Mouse (Mus musculus) midbrain, embryonic 14.5 days (tissue): Measurements from ENCODE around the gene Ccdc34. TPM values are rescaled to one million over a fixed set of nuclear protein-coding genes. Genes with fewer than 3 reads are reported as not detected.

ENCODE experiments used
- ATAC-seq: fragments of 200-750 bp; cut with Nextera tagmentation; 2 replicates; pipeline ENCODE4 v1.8.0; 2017; ENCODE audit warnings: moderate number of reproducible peaks, moderate library complexity; ENCODE audit not compliant: low FRiP score, low TSS enrichment
- DNase-seq: peaks from one replicate; pipeline ENCODE4 v3.0.0-alpha.2; 2015
- H3K27ac ChIP-seq: fragments of 300-500 bp; sonication (generic); replicated peaks from 2 replicates; pipeline ENCODE4 v1.5.1; 2014; ENCODE audit warnings: mild to moderate bottlenecking, low read depth, low read length, moderate library complexity
- H3K27me3 ChIP-seq: fragments of 300-500 bp; sonication (generic); 2 replicates; pipeline ENCODE4 v1.6.1; 2014; ENCODE audit warnings: low read length, control low read depth, mixed read lengths; ENCODE audit not compliant: control insufficient read depth, insufficient read depth
- H3K36me3 ChIP-seq: fragments of 300-500 bp; sonication (generic); 2 replicates; pipeline ENCODE4 v1.6.1; 2014; ENCODE audit warnings: low read length, control low read depth; ENCODE audit not compliant: control insufficient read depth, insufficient read depth
- H3K4me1 ChIP-seq: fragments of 300-500 bp; sonication (generic); 2 replicates; pipeline ENCODE4 v1.6.1; 2014; ENCODE audit warnings: mild to moderate bottlenecking, antibody characterized with exemption, low read length, control low read depth; ENCODE audit not compliant: control insufficient read depth, insufficient read depth
- H3K4me2 ChIP-seq: fragments of 300-500 bp; sonication (generic); 2 replicates; pipeline ENCODE4 v1.6.1; 2014; ENCODE audit warnings: mild to moderate bottlenecking, low read length, moderate library complexity
- H3K4me3 ChIP-seq: fragments of 300-500 bp; sonication (generic); replicated peaks from 2 replicates; pipeline ENCODE4 v1.5.1; 2014; ENCODE audit warnings: low read depth, low read length
- H3K9ac ChIP-seq: fragments of 300-500 bp; sonication (generic); replicated peaks from 2 replicates; pipeline ENCODE4 v1.6.1; 2014; ENCODE audit warnings: mild to moderate bottlenecking, low read length, moderate library complexity
- H3K9me3 ChIP-seq: fragments of 300-500 bp; sonication (generic); 2 replicates; pipeline ENCODE4 v1.6.1; 2016; ENCODE audit warnings: low read length, control low read depth, mixed read lengths; ENCODE audit not compliant: control insufficient read depth
- WGBS: fragments of 180-500 bp; shearing (Covaris S2); extraction: QIAGEN DNeasy Blood & Tissue Kit; methylation state at CpG from one replicate; pipeline ENCODE4 v1.1.7; 2014; 5-methylcytosine and 5-hydroxymethylcytosine counted together
- polyA plus RNA-seq: library from polyadenylated mRNA; unstranded; fragments of >200 nt; fragmentation: Nextera tagmentation; extraction: Ambion mirVana; gene quantifications from 2 replicates; pipeline ENCODE4 v1.2.1, GENCODE M21; 2014

Ccdc34 gene
- polyA plus RNA-seq, 1 experiment from 2014 or later, result 30.1 TPM

DNA sequence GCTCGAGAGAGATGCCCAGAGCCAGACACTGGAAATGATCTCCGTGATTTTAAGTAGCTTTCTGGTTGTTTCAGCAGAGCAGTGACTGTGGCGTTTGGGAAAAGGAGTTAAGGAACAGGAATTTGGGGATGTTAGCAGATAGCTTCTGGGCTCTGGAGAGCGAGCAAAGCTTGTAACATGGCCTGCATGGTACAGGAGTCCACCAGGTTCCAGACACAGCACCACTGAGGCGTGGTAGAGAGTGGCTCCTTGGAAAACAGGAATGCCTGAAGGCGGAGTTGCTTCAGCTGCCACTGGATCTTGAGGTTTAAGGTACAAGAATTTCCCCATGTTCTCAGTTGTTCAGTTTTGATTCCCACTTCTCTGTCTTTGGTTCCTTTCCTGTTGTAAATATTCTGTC is 40.3 kb upstream of the Ccdc34 start:
- Histone ChIP-seq H3K9me3 (no peaks in the 10 kb centered on the region), H3K4me3 (no peak overlapping the region), H3K4me1 (no peaks in the 10 kb centered on the region), H3K27me3 (no peaks in the 10 kb centered on the region), H3K9ac (no peak overlapping the region), H3K27ac (no peak overlapping the region), H3K36me3 (no peaks in the 10 kb centered on the region), H3K4me2 (no peak overlapping the region)
- ATAC-seq, result no peak
- WGBS, result 87% methylated on average over 6 of the region's 6 CpGs
- DNase-seq, result no peak

DNA sequence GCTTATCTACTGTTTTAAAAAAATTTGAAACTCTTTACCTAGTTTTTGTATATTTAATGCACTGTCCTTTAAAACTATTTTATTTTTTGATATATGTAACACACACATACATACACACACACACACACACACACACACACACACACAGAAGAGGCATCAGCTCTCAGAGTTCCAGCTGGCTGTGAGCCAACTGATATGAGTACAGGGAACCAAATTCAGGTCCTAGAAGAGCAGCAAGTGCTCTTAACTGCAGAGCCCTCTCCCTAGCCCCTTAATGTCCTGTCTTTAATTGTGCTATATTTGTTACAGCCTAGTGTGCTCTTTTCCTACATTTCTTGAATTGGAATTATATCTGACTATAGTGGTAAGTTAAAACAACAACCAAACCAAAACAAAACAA is 38.4 kb upstream of the Ccdc34 start:
- Histone ChIP-seq H3K27ac (no peak overlapping the region), H3K4me2 (no peak overlapping the region), H3K36me3 (no peaks in the 10 kb centered on the region), H3K4me1 (no peaks in the 10 kb centered on the region), H3K9me3 (no peaks in the 10 kb centered on the region), H3K27me3 (no peaks in the 10 kb centered on the region), H3K9ac (no peak overlapping the region), H3K4me3 (no peak overlapping the region)
- DNase-seq, result peak; percentile 45
- no peak for ATAC-seq

DNA sequence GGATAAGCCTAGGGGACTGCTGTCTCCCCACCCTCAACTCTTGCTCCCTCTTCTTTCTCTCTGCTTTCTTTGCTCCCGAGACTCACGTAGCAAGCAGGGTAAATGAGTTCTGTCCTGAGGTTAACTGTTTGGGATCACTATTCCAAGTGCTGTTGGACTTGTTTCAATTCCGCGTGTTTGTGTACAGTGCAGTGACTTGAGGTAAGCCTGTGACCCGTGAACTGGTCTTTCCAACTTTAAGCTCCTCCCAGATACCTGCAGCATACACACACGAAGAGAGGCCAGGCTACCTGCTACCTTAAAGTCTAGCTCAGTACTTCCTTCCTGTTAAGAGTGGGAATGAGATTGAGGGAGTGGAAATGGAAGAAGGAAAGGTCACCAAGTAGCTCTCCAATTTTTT is 34.2 kb upstream of the Ccdc34 start:
- Histone ChIP-seq H3K27ac (no peak overlapping the region), H3K36me3 (no peaks in the 10 kb centered on the region), H3K27me3 (no peaks in the 10 kb centered on the region), H3K9ac (no peak overlapping the region), H3K4me2 (no peak overlapping the region), H3K9me3 (no peaks in the 10 kb centered on the region), H3K4me3 (no peak overlapping the region), H3K4me1 (0 out of 2 replicates have a peak, but pooled peaks cover under 1% of the 10 kb centered on the region)
- no peak for ATAC-seq
- DNase-seq, result no peak
- 94% methylated on average over 6 of the region's 6 CpGs for WGBS

DNA sequence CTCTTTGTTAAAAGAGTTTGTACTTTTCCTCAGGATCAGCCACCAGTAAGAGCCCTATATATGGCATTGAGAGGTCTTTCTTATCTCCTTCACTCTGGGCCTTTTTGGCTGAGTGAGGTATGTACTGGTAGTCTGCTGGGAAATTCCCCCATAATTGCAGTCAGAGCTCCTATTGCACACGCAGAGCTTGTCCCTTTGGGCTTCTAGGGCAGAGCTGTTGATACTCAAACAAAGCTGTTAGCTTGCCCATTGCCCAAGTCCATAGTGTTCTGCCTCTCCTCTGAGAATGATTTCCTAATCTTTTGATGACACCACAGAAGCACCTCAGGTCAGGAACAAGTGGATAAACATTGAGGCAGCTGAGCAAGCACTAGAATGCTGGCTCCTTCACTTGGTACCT is 32.7 kb upstream of the Ccdc34 start:
- H3K9me3 ChIP-seq, result no peaks in the 10 kb centered on the region
- 80% methylated on average over 1 of the region's 1 CpGs for WGBS
- DNase-seq (no peak), ATAC-seq (no peak)
- no peaks in the 10 kb centered on the region for H3K36me3 ChIP-seq
- H3K4me3 ChIP-seq, result no peak overlapping the region
- peaks cover 6% of the 10 kb centered on the region; the same call in 1 of the 2 replicates for H3K4me1 ChIP-seq
- H3K27me3 ChIP-seq, result no peaks in the 10 kb centered on the region
- H3K9ac ChIP-seq, result no peak overlapping the region
- no peak overlapping the region for H3K27ac ChIP-seq
- H3K4me2 ChIP-seq, result no peak overlapping the region

DNA sequence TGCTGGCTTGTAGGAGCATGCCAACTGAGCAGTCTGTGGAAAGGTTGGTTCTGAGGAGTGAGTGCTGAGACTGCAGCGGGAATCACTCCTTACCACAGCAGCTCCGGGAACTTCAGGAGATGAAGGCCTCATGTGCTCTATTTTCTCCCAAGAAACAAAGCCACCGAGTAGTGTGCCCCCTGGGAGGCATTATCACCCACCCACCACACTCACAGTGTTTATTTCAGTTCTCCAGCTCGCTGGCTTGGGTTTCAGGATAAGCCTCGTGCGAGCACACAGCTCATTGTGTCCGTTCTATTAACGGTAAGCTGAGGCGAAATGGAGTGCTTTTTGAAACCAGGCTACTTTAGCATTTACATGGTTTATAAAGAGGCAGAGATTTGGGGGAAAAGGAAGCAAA is 32.1 kb upstream of the Ccdc34 start:
- H3K27ac ChIP-seq, result no peak overlapping the region
- 51% methylated on average over 9 of the region's 9 CpGs for WGBS
- H3K4me1 ChIP-seq, result peaks cover 6% of the 10 kb centered on the region; the same call in 1 of the 2 replicates
- H3K9ac ChIP-seq, result no peak overlapping the region
- no peak for DNase-seq
- no peak overlapping the region for H3K4me2 ChIP-seq
- ATAC-seq, result no peak
- H3K4me3 ChIP-seq, result no peak overlapping the region
- no peaks in the 10 kb centered on the region for H3K9me3 ChIP-seq
- H3K27me3 ChIP-seq, result no peaks in the 10 kb centered on the region
- H3K36me3 ChIP-seq, result no peaks in the 10 kb centered on the region

DNA sequence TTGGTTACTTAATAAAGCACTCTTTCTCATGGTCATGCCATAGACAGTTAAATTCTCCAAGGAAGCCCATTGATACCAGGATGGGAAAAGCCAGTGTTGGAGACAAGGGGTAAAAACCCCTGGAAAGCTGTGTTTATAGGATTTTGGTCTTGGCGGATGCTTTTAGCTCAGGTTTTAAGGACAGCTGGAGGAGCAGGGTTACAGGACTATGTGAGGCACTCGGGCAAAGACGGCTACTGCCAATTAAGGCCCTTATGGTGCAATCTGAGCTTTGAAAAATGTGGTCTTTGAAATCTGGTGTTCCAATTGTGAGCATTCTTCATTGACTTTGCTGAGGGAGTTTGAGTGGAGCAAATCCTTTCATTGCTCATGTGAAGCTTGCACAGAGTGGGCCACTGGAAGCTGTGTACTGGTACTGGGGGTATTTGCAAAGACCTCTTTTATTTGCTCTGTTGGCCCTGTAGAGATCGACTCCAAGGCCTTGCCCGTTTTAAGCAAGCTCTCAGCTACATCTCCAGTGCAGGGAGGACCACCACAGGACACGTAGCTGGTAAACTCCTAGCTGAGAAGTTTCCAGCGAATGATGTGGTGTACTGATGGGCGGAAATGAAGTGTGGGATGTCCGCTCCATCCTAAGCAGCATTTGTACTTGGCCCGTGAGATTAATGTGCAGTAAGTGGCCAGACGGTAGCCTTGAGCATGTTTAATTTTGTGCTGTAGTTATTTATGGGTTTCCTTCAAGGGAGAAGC is 31.4 kb upstream of the Ccdc34 start:
- Histone ChIP-seq H3K9ac (no peak overlapping the region), H3K4me1 (peaks cover 6% of the 10 kb centered on the region; the same call in 1 of the 2 replicates), H3K4me2 (no peak overlapping the region), H3K27me3 (no peaks in the 10 kb centered on the region), H3K36me3 (no peaks in the 10 kb centered on the region), H3K27ac (no peak overlapping the region), H3K9me3 (no peaks in the 10 kb centered on the region), H3K4me3 (no peak overlapping the region)
- ATAC-seq (no peak), DNase-seq (no peak)
- 85% methylated on average over 11 of the region's 11 CpGs for WGBS

DNA sequence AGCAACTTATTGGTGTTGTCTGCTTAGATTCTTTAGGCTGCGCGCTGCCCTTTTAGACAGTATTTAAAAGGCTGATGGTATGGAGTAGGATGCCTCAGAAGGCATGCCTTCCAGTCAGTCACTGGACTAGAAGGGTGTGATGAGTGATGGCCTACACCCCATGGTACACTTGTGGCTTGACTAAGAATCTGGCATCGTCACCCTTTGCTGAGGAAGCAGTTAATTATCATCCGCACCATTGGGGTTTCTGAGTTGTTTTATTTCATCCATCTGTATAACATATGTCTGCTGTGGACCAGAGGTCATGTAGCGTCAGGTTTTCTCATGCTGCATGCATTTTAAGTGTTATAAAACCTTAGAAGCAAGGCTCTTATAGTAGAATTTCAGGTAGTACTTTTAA is 29.7 kb upstream of the Ccdc34 start:
- H3K4me1 ChIP-seq, result peaks cover 6% of the 10 kb centered on the region; the same call in 1 of the 2 replicates
- no peaks in the 10 kb centered on the region for H3K27me3 ChIP-seq
- H3K9me3 ChIP-seq, result no peaks in the 10 kb centered on the region
- no peaks in the 10 kb centered on the region for H3K36me3 ChIP-seq
- H3K4me3 ChIP-seq, result no peak overlapping the region
- no peak overlapping the region for H3K27ac ChIP-seq
- DNase-seq (no peak), ATAC-seq (no peak)
- WGBS, result 85% methylated on average over 5 of the region's 5 CpGs
- no peak overlapping the region for H3K9ac ChIP-seq
- no peak overlapping the region for H3K4me2 ChIP-seq

DNA sequence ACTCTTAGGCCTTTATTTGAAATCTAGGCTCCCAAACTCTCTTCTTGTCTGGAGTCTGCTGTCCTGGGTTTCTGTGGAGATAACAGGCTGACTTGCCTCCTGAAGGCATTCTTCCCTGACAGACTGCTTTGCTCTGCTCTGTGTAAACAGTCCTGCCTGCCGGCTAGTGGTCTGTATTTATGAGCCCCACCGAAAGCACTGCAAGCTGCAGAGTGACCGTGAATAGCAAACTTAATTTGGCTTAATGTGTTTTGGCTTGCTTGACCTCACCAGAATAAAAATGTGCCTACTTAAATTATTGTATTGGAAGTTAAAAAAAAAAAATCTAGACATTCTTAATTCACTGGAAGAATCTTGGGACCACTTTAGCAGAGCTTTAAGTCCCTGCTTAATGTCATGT is 28.4 kb upstream of the Ccdc34 start:
- no peak overlapping the region for H3K27ac ChIP-seq
- peak; percentile 46; the same call in 1 of the 2 replicates for ATAC-seq
- H3K4me3 ChIP-seq, result no peak overlapping the region
- peak; percentile 51 for DNase-seq
- H3K4me2 ChIP-seq, result no peak overlapping the region
- H3K27me3 ChIP-seq, result no peaks in the 10 kb centered on the region
- H3K4me1 ChIP-seq, result peaks cover 6% of the 10 kb centered on the region; the same call in 1 of the 2 replicates
- H3K9me3 ChIP-seq, result no peaks in the 10 kb centered on the region
- H3K9ac ChIP-seq, result no peak overlapping the region
- no peaks in the 10 kb centered on the region for H3K36me3 ChIP-seq
- WGBS, result under 1% methylated on average over 3 of the region's 3 CpGs
